Mouse (Mus musculus): ENCODE measurements around the gene Gm20388. TPM values are rescaled to one million over a fixed set of nuclear protein-coding genes. Genes with fewer than 3 reads are reported as not detected.
A peak's percentile ranks its signal among the peaks of the same experiment; 100 is the strongest.
"Not testable (repeated sequence)": the region's sequence is repeated elsewhere in the genome, so short reads cannot be mapped to it uniquely, and the experiment has no call there.

Gm20388 gene
- total RNA-seq, 1 experiment from 2014 or later = 18.4 TPM

DNA sequence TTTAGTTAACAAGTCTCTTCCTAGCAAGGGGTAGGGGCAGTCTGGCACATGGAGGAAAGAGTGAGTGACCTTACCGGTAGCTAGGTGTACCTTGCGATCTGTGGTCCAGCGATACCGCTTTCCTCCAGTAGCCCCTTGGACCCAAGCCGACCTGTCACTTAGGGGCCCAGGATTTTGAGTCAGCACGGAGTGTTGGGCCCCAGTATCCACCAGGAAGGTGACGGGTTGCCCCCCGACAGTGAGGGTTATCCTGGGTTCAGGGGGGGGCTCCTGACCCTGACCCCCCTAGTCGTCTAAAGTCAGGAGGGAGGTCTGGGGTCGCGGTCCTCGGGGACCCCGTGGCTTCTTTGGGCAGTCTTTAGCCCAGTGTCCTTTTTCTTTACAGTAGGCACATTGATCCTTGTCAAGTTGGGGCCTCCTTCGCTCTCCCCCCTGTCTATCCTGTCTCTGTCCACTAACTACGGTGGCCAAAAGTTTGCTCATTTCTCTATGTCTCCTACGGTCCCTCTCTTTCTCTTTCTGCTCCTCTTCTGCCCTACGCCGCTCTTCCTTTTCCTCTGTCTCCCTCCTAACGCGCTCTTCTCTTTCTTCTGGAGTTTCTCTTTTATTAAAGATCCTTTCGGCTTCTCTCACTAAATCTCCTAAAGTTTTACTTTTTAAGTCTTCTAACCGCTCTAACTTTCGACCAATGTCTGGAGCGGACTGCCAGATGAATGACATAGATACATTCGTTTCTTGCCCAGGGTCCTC lies 3521.2 kb downstream of the Gm20388 start:
- no peak for ATAC-seq (replicated peaks in 1 of 2; ENCODE audit: insufficient read depth in 1 of 2, low FRiP score in 2 of 2, low TSS enrichment in 1 of 2, low read depth in 1 of 2, poor library complexity in 2 of 2, severe bottlenecking in 2 of 2)

DNA sequence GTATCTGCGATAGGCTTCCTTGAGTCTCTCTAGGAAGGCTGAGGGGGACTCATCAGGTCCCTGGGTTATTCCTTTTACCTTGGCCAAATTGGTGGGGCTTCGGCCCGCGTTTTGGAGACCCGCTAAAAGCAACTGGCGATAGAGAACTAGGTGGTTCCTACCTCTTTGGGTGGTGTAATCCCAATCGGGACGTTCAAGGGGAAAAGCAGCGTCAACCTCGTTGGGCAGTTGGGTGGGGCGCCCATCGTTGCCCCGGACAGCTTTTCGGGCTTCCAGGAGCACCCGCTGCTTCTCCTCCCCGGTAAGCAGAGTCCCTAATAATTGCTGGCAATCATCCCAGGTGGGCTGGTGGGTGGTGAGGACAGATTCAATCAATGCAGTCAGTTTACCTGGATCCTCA lies 3521.7 kb downstream of the Gm20388 start:
- no peak for ATAC-seq (replicated peaks in 1 of 2; ENCODE audit: insufficient read depth in 1 of 2, low FRiP score in 2 of 2, low TSS enrichment in 1 of 2, low read depth in 1 of 2, poor library complexity in 2 of 2, severe bottlenecking in 2 of 2)

GRCm38 (mm10) chr8:123433241-123433974 lies 3522.8 kb downstream of the Gm20388 start:
- not testable (repeated sequence) for ATAC-seq (replicated peaks in 1 of 2; ENCODE audit: insufficient read depth in 1 of 2, low FRiP score in 2 of 2, low TSS enrichment in 1 of 2, low read depth in 1 of 2, poor library complexity in 2 of 2, severe bottlenecking in 2 of 2)

DNA sequence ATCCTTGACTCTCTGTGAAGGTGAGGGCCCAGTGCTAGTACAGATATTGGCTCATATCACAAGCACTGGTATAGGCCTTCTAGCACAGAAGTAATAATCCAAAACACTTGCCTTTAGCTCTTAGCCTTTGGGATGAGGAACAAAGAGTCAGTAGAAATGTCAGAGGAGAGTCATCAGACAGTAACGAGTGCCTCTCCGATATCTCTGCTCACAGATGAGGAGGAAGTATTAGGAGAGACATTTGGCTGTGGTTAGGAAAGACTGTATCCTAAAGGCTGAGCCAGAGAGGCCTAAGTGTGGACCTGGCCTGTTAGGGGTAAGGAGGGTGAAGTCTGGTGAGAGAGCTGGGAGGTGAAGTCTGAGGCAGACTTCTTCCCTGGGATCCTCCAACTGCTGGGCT lies 3531.1 kb downstream of the Gm20388 start:
- no peak for ATAC-seq (replicated peaks in 1 of 2; ENCODE audit: insufficient read depth in 1 of 2, low FRiP score in 2 of 2, low TSS enrichment in 1 of 2, low read depth in 1 of 2, poor library complexity in 2 of 2, severe bottlenecking in 2 of 2)

DNA sequence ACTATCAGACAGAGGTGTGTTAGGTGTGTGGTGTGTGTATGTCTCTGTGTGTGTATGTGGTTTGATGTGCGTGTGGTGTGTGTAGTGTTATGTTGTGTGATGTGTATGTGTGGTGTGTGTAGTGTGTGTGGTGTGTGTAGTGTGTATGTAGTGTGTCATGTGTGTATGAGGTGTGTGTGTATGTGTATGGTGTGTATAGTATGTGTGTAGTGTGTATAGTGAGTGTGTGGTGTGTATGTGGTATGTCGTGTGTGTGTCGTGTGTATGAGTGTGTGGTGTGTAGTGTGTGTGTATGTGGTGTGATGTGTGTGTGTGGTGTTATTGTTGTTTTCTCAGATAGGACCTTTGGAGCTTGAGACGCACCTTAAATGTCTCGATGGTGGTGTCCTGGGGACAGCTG lies 3531.7 kb downstream of the Gm20388 start:
- no peak for ATAC-seq (replicated peaks in 1 of 2; ENCODE audit: insufficient read depth in 1 of 2, low FRiP score in 2 of 2, low TSS enrichment in 1 of 2, low read depth in 1 of 2, poor library complexity in 2 of 2, severe bottlenecking in 2 of 2)

DNA sequence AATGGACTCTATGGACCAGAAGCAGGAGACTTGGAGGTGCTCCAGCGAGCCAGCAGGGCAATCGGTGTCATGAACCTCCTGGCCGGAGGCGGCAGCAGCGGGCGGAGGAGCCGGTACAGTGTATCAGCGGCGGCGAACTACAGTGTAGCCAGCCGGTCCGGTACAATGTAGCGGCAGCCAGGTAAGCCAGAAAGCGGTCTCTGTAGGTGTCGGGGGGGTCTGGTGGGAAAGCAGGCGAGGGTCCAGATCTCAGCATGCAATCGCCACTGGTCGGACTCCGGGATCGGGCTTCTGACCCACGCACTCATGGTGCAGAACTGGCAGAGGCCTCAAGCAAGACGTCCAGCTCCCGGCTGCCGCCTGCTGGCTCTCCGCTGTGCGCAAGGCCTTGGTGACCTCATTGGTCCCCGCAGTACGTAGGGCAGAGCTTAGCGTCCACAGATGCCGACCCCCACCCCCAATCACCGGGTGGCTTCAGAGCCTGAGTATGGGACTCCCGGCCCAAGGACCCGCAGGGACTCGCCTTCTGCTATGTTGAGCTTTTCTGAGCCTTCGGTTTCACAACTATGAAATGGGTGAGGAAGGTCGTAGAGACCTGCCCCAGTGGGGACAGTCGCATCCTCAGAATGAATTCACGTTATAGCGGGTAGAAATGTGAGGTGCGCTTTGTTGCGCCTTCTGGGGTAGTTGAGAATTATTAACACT lies 3532.4 kb downstream of the Gm20388 start:
- peak; percentile 92 to 93 for ATAC-seq (replicated peaks in 1 of 2; ENCODE audit: insufficient read depth in 1 of 2, low FRiP score in 2 of 2, low TSS enrichment in 1 of 2, low read depth in 1 of 2, poor library complexity in 2 of 2, severe bottlenecking in 2 of 2)

DNA sequence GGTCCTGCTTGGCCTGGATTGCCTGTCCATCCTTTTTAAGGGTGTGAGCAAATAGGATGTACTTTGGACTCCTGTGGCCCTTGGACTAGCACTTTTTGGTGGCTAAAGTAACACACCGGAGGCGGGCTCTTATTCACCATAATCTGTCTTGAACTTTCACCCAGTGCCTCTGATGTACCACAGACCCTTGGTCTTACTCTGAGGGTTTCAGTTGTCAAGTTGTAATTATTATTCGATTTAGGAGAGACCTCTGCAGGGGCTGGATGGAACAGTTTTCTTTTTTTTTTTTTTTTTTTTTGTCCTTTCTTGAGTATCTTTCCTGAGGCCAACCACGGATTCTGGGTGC lies 3532.9 kb downstream of the Gm20388 start:
- ATAC-seq (replicated peaks in 1 of 2; ENCODE audit: insufficient read depth in 1 of 2, low FRiP score in 2 of 2, low TSS enrichment in 1 of 2, low read depth in 1 of 2, poor library complexity in 2 of 2, severe bottlenecking in 2 of 2) = 0 out of 4 replicates have a peak, but pooled peaks of 1 of the 2 experiments have one; percentile 0

DNA sequence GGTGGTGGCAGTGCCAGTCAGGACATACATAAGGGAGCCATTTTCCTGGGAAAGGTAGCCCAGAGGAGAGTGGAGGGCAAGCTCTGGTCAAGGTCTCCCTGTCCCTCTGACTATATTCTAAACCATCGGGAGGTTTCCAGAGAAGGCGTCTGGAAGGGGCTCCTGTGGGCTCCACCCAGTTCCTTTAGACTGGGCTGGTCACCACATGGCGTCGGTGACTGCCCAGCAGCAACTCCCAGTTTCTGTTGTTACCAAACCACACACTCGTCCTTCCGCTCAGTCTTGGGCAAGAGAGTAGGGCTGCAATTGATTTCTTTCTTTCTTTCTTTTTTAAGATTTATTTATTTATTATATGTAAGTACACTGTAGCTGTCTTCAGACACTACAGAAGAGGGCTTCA lies 3533.5 kb downstream of the Gm20388 start:
- ATAC-seq (replicated peaks in 1 of 2; ENCODE audit: insufficient read depth in 1 of 2, low FRiP score in 2 of 2, low TSS enrichment in 1 of 2, low read depth in 1 of 2, poor library complexity in 2 of 2, severe bottlenecking in 2 of 2) = no peak; a peak in 1 of 4 replicates

GRCm38 (mm10) chr8:123445981-123446380 lies 3535.3 kb downstream of the Gm20388 start:
- no peak for ATAC-seq (replicated peaks in 1 of 2; ENCODE audit: insufficient read depth in 1 of 2, low FRiP score in 2 of 2, low TSS enrichment in 1 of 2, low read depth in 1 of 2, poor library complexity in 2 of 2, severe bottlenecking in 2 of 2)

- no peak for ATAC-seq (replicated peaks in 1 of 2; ENCODE audit: insufficient read depth in 1 of 2, low FRiP score in 2 of 2, low TSS enrichment in 1 of 2, low read depth in 1 of 2, poor library complexity in 2 of 2, severe bottlenecking in 2 of 2)
These were observed 3536.2 kb downstream of the Gm20388 start for GRCm38 (mm10) chr8:123446799-123447198.

DNA sequence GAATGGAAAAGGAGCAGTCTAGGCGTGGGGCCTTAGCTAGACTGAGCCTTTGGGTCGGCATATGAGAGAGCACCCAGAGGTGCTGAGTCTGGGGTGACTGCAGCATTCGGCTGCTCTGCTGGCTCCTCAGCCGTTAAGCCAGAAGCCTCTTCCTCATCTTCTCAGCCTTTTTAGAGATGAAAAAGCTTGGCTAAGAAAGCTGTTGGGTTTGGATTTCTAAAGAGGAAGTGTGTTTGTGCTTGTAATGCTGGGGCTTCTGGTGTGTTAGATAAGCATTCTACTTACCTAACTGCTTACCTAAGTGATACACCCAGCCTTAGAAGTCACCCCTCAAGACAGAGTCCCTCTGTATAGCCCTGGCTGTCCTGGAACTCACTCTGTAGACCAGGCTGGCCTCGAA lies 3540.1 kb downstream of the Gm20388 start:
- peak; percentile 73 to 77 for ATAC-seq (replicated peaks in 1 of 2; ENCODE audit: insufficient read depth in 1 of 2, low FRiP score in 2 of 2, low TSS enrichment in 1 of 2, low read depth in 1 of 2, poor library complexity in 2 of 2, severe bottlenecking in 2 of 2)

GRCm38 (mm10) chr8:123451747-123452146 lies 3541.1 kb downstream of the Gm20388 start:
- not testable (repeated sequence) for ATAC-seq (replicated peaks in 1 of 2; ENCODE audit: insufficient read depth in 1 of 2, low FRiP score in 2 of 2, low TSS enrichment in 1 of 2, low read depth in 1 of 2, poor library complexity in 2 of 2, severe bottlenecking in 2 of 2)

- ATAC-seq (replicated peaks in 1 of 2; ENCODE audit: insufficient read depth in 1 of 2, low FRiP score in 2 of 2, low TSS enrichment in 1 of 2, low read depth in 1 of 2, poor library complexity in 2 of 2, severe bottlenecking in 2 of 2) = peak; percentile 60 to 66
These were observed 3541.5 kb downstream of the Gm20388 start for GRCm38 (mm10) chr8:123452149-123452548.

DNA sequence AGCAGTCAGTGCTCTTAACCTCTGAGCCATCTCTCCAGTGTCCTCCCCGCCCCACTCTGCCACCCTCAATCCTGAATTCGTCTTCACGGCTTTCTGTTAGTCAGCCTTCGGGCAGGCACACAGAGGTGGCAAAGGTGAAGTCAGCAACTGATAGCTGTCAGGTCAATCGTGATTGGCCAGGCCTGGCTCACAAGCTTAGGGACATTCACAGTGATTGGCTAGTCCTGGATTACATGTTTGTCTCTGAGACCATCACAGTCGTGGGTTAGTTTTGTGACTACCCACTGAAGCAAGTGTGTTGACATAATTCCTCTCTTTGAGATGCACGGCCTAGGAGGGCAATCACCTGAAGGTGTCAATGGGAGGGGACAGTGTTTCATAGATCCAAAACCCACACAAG lies 3542.7 kb downstream of the Gm20388 start:
- ATAC-seq (replicated peaks in 1 of 2; ENCODE audit: insufficient read depth in 1 of 2, low FRiP score in 2 of 2, low TSS enrichment in 1 of 2, low read depth in 1 of 2, poor library complexity in 2 of 2, severe bottlenecking in 2 of 2) = no peak

DNA sequence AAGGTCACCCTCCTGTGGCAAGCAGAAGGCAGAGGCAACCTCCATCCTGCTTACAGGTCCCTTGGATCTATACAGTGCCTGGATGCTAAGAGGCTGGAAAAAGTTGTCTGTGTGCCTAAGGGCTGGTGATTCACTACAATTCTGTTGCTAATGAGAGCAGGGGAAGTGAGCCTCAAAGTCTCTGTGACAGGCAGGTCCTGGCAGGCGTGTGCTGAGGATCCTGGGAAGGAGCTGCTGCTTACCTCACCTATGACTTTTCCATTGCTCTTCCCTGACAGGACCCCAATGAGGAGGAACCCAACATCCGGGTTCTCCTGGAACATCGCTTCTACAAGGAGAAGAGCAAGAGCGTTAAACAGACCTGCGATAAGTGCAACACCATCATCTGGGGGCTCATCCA lies 3543.3 kb downstream of the Gm20388 start:
- ATAC-seq (replicated peaks in 1 of 2; ENCODE audit: insufficient read depth in 1 of 2, low FRiP score in 2 of 2, low TSS enrichment in 1 of 2, low read depth in 1 of 2, poor library complexity in 2 of 2, severe bottlenecking in 2 of 2) = no peak

GRCm38 (mm10) chr8:123454559-123454958 lies 3543.9 kb downstream of the Gm20388 start:
- peak in 1 of 2 experiments; percentile 3; a peak in 1 of 4 replicates for ATAC-seq (replicated peaks in 1 of 2; ENCODE audit: insufficient read depth in 1 of 2, low FRiP score in 2 of 2, low TSS enrichment in 1 of 2, low read depth in 1 of 2, poor library complexity in 2 of 2, severe bottlenecking in 2 of 2)

- ATAC-seq (replicated peaks in 1 of 2; ENCODE audit: insufficient read depth in 1 of 2, low FRiP score in 2 of 2, low TSS enrichment in 1 of 2, low read depth in 1 of 2, poor library complexity in 2 of 2, severe bottlenecking in 2 of 2) = no peak
These were observed 3553.0 kb downstream of the Gm20388 start for GRCm38 (mm10) chr8:123463651-123464050.

DNA sequence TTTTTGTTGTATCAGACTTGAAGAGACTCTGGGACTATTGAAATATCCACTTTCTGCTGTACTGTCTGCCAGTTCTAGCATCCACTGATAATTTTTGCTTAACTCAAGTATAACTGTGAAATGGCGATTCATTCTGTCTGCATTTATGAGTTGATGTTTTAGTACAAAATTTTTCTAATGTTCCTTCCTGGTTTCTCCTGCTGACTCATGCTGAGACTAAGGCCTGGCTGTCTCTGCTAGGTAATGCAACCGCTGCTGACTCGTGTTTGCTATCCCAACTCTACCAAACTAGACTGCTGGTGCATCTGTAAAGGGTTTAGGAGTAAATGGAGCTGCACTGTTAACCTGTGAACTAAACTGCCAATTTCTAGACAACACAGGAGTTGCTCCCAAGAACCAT lies 3556.8 kb downstream of the Gm20388 start:
- ATAC-seq (replicated peaks in 1 of 2; ENCODE audit: insufficient read depth in 1 of 2, low FRiP score in 2 of 2, low TSS enrichment in 1 of 2, low read depth in 1 of 2, poor library complexity in 2 of 2, severe bottlenecking in 2 of 2) = no peak
